Mouse (Mus musculus) kidney, embryonic 14.5 days (tissue): Measurements from ENCODE around the gene Fat4. TPM values are rescaled to one million over a fixed set of nuclear protein-coding genes. Genes with fewer than 3 reads are reported as not detected.

ENCODE experiments used
- ATAC-seq: fragments of 200-750 bp; cut with Nextera tagmentation; 2 replicates; pipeline ENCODE4 v1.8.0; 2017; ENCODE audit warnings: moderate number of reproducible peaks, mild to moderate bottlenecking, moderate TSS enrichment, moderate library complexity; ENCODE audit not compliant: low FRiP score, low TSS enrichment
- H3K27ac ChIP-seq: fragments of 300-500 bp; sonication (generic); 2 replicates; pipeline ENCODE4 v1.5.1; 2014; ENCODE audit warnings: low read depth, mild to moderate bottlenecking, low read length, moderate library complexity, mixed read lengths
- H3K27me3 ChIP-seq: fragments of 300-500 bp; sonication (generic); 2 replicates; pipeline ENCODE4 v1.6.1; 2014; ENCODE audit warnings: mild to moderate bottlenecking, low read length; ENCODE audit not compliant: control insufficient read depth, insufficient read depth
- H3K36me3 ChIP-seq: fragments of 300-500 bp; sonication (generic); 2 replicates; pipeline ENCODE4 v1.6.1; 2014; ENCODE audit warnings: low read length, mixed read lengths; ENCODE audit not compliant: control insufficient read depth, insufficient read depth
- H3K4me1 ChIP-seq: fragments of 300-500 bp; sonication (generic); 2 replicates; pipeline ENCODE4 v1.6.1; 2014; ENCODE audit warnings: low read length, mixed read lengths; ENCODE audit not compliant: control insufficient read depth, insufficient read depth
- H3K4me2 ChIP-seq: fragments of 300-500 bp; sonication (generic); replicated peaks from 2 replicates; pipeline ENCODE4 v1.6.1; 2014; ENCODE audit warnings: low read depth, mild to moderate bottlenecking, low read length
- H3K4me3 ChIP-seq: fragments of 300-500 bp; sonication (generic); 2 replicates; pipeline ENCODE4 v1.5.1; 2014; ENCODE audit warnings: mild to moderate bottlenecking, low read length
- H3K9ac ChIP-seq: fragments of 300-500 bp; sonication (generic); 2 replicates; pipeline ENCODE4 v1.6.1; 2014; ENCODE audit warnings: low read depth, mild to moderate bottlenecking, low read length, moderate library complexity
- H3K9me3 ChIP-seq: fragments of 300-500 bp; sonication (generic); 2 replicates; pipeline ENCODE4 v1.6.1; 2016; ENCODE audit warnings: low read length; ENCODE audit not compliant: control insufficient read depth
- WGBS: fragments of 180-500 bp; shearing (Covaris S2); extraction: QIAGEN DNeasy Blood & Tissue Kit; methylation state at CpG from one replicate; pipeline ENCODE4 v1.1.7; 2014; 5-methylcytosine and 5-hydroxymethylcytosine counted together
- polyA plus RNA-seq: library from polyadenylated mRNA; unstranded; fragments of >200 nt; fragmentation: Nextera tagmentation; extraction: Ambion mirVana; gene quantifications from 2 replicates; pipeline ENCODE4 v1.2.1, GENCODE M21; 2014

The Fat4 gene
- polyA plus RNA-seq, 1 experiment from 2014 or later, result 14.1 TPM

- H3K9me3 ChIP-seq, result no peaks in the 10 kb centered on the region
- no peak overlapping the region for H3K27ac ChIP-seq
- H3K4me2 ChIP-seq, result no peak overlapping the region
- WGBS, result 93% methylated on average over 2 of the region's 2 CpGs
- no peaks in the 10 kb centered on the region for H3K27me3 ChIP-seq
- H3K4me3 ChIP-seq, result no peak overlapping the region
- no peaks in the 10 kb centered on the region for H3K36me3 ChIP-seq
- no peaks in the 10 kb centered on the region for H3K4me1 ChIP-seq
- H3K9ac ChIP-seq, result no peak overlapping the region
- no peak for ATAC-seq
These were observed 10.9 kb upstream of the Fat4 start for GRCm38 (mm10) chr3:38875872-38876271.

- no peak overlapping the region for H3K4me2 ChIP-seq
- H3K4me3 ChIP-seq, result no peak overlapping the region
- H3K9ac ChIP-seq, result no peak overlapping the region
- no peaks in the 10 kb centered on the region for H3K27me3 ChIP-seq
- ATAC-seq, result no peak
- no peaks in the 10 kb centered on the region for H3K36me3 ChIP-seq
- 89% methylated on average over 4 of the region's 4 CpGs for WGBS
- H3K4me1 ChIP-seq, result no peaks in the 10 kb centered on the region
- no peak overlapping the region for H3K27ac ChIP-seq
- H3K9me3 ChIP-seq, result no peaks in the 10 kb centered on the region
These were observed 10.0 kb upstream of the Fat4 start for GRCm38 (mm10) chr3:38876706-38877105.

- H3K9ac ChIP-seq, result no peak overlapping the region
- no peak for ATAC-seq
- no peaks in the 10 kb centered on the region for H3K4me1 ChIP-seq
- no peaks in the 10 kb centered on the region; the same call in 1 of the 2 replicates for H3K27me3 ChIP-seq
- H3K27ac ChIP-seq, result no peak overlapping the region
- no peaks in the 10 kb centered on the region for H3K36me3 ChIP-seq
- no peak overlapping the region for H3K4me3 ChIP-seq
- no peaks in the 10 kb centered on the region for H3K9me3 ChIP-seq
- no peak overlapping the region for H3K4me2 ChIP-seq
- WGBS, result 59% methylated on average over 6 of the region's 6 CpGs
These were observed 4.0 kb upstream of the Fat4 start for GRCm38 (mm10) chr3:38882778-38883177.

GRCm38 (mm10) chr3:38883676-38884075, 3.1 kb upstream of the Fat4 start:
- no peak overlapping the region for H3K4me3 ChIP-seq
- H3K4me2 ChIP-seq, result no peak overlapping the region
- no peaks in the 10 kb centered on the region; the same call in 1 of the 2 replicates for H3K27me3 ChIP-seq
- ATAC-seq, result no peak
- 0 out of 2 replicates have a peak, but pooled peaks cover 2% of the 10 kb centered on the region for H3K36me3 ChIP-seq
- no peaks in the 10 kb centered on the region for H3K9me3 ChIP-seq
- H3K27ac ChIP-seq, result no peak overlapping the region
- no peaks in the 10 kb centered on the region; the same call in 1 of the 2 replicates for H3K4me1 ChIP-seq
- 50% methylated on average over 9 of the region's 9 CpGs for WGBS
- no peak overlapping the region for H3K9ac ChIP-seq

GRCm38 (mm10) chr3:38884276-38884675, 2.5 kb upstream of the Fat4 start:
- H3K4me1 ChIP-seq, result no peaks in the 10 kb centered on the region; the same call in 1 of the 2 replicates
- 0% methylated on average over 6 of the region's 6 CpGs for WGBS
- H3K27ac ChIP-seq, result no peak overlapping the region
- H3K27me3 ChIP-seq, result no peaks in the 10 kb centered on the region; the same call in 1 of the 2 replicates
- H3K4me3 ChIP-seq, result peak overlapping the region; percentile 80
- ATAC-seq, result no peak
- H3K36me3 ChIP-seq, result 0 out of 2 replicates have a peak, but pooled peaks cover 6% of the 10 kb centered on the region
- H3K9ac ChIP-seq, result no peak overlapping the region
- no peaks in the 10 kb centered on the region for H3K9me3 ChIP-seq
- H3K4me2 ChIP-seq, result peak overlapping the region; percentile 92

- no peaks in the 10 kb centered on the region for H3K9me3 ChIP-seq
- H3K27me3 ChIP-seq, result no peaks in the 10 kb centered on the region; the same call in 1 of the 2 replicates
- peak overlapping the region; percentile 80 for H3K4me3 ChIP-seq
- under 1% methylated on average over 24 of the region's 24 CpGs for WGBS
- peak overlapping the region; percentile 92 for H3K4me2 ChIP-seq
- peak overlapping the region; percentile 93 for H3K27ac ChIP-seq
- H3K4me1 ChIP-seq, result no peaks in the 10 kb centered on the region; the same call in 1 of the 2 replicates
- H3K9ac ChIP-seq, result peak overlapping the region; percentile 89
- ATAC-seq, result peak; percentile 44
- peaks cover 11% of the 10 kb centered on the region; the same call in 1 of the 2 replicates for H3K36me3 ChIP-seq
These were observed 1.8 kb upstream of the Fat4 start for GRCm38 (mm10) chr3:38884919-38885418.

GRCm38 (mm10) chr3:38885481-38886001, 1.2 kb upstream of the Fat4 start:
- peak overlapping the region; percentile 80 for H3K4me3 ChIP-seq
- no peaks in the 10 kb centered on the region; the same call in 1 of the 2 replicates for H3K27me3 ChIP-seq
- H3K9me3 ChIP-seq, result 0 out of 2 replicates have a peak, but pooled peaks cover 3% of the 10 kb centered on the region
- peak overlapping the region; percentile 89 for H3K9ac ChIP-seq
- peak overlapping the region; percentile 92 for H3K4me2 ChIP-seq
- no peaks in the 10 kb centered on the region; the same call in 1 of the 2 replicates for H3K4me1 ChIP-seq
- peak; percentile 91 for ATAC-seq
- H3K36me3 ChIP-seq, result peaks cover 17% of the 10 kb centered on the region; the same call in 1 of the 2 replicates
- H3K27ac ChIP-seq, result peak overlapping the region; percentile 93
- WGBS, result under 1% methylated on average over 41 of the region's 56 CpGs

GRCm38 (mm10) chr3:38886061-38886821, 499 bp upstream of the Fat4 start:
- Histone ChIP-seq H3K9me3 (0 out of 2 replicates have a peak, but pooled peaks cover 8% of the 10 kb centered on the region), H3K4me1 (no peaks in the 10 kb centered on the region; the same call in 1 of the 2 replicates), H3K27ac (peak overlapping the region; percentile 93), H3K4me2 (peak overlapping the region; percentile 92), H3K27me3 (no peaks in the 10 kb centered on the region; the same call in 1 of the 2 replicates), H3K36me3 (peaks cover 24% of the 10 kb centered on the region; the same call in 1 of the 2 replicates), H3K4me3 (peak overlapping the region; percentile 80), H3K9ac (peak overlapping the region; percentile 89)
- under 1% methylated on average over 51 of the region's 60 CpGs for WGBS
- ATAC-seq, result no peak; the same call in 1 of the 2 replicates
